Mouse (Mus musculus) R1 (cell line): ENCODE data around the gene Tob2.

Experiments
- DNase-seq: peaks from one replicate; pipeline ENCODE4 v3.0.0-alpha.2; 2018; ENCODE audit warnings: low read depth, low spot score

Gene Tob2

DNA sequence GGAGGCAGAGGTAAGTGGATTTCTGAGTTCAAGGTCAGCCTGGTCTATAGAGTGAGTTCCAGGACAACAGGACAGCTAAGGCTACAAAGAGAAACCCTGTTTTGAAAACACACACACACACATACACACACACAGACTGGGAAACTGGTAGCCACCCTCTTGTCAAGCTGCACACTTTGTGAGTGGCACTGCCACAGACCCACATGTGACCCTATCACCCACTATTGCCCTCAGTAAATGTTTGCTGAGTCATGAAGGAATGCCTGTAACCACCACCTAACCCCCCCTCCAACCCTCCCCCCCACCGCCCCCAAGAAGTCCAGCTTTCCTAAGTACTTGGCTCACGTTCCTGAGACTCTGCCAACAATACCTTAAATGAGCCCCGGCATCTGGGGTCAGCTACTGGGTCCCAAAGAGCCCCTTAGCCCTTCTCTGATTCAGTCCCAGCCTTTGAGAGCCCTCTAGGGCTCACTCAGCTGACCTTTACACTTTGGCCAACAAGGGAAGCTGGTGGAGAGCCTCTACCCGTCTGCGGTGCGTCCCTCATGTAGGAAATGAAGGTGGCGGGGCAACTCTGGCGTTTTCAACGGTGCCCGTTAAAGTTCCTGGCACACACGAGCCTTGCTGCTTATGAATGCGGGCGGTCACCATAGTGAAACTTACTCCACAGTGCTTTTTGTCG, 19.9 kb downstream of the Tob2 start:
- DNase-seq, result no peak

GRCm38 (mm10) chr15:81836966-81837920, 21.4 kb downstream of the Tob2 start:
- no peak for DNase-seq

DNA sequence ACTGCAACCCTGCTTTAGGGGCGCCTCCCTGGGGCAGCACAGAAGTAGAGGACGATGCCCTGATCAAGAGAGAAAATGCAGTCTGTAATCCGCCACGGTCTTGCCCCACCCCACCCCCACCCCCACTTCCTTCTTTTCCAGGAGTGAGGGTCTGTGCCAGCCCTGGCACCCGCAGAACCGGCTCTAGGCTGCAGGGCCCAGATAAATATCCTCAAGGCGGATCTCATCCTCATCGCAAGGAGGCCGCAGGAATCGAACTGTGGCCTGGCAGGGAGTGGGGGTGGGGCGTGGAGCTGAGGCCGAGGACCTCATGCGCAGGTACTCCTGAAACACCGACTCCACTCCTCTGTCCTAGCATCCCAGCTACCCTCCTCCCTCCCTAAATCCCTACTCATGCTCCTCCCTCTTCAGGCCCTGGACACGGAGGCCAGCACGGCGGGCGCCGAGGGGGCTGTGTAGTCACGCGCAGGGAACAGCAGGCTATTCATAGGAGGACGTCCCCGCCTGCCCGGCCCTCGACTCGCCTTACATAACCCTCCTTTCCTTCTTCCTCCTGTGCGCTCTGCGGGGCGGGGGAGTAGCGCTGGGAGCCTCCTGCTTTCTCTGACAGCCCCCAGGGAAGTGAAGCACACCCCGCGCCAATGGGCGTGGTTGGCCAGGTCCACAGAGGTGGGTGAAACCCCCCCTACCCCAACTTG, 22.3 kb downstream of the Tob2 start:
- peak; percentile 35 for DNase-seq

DNA sequence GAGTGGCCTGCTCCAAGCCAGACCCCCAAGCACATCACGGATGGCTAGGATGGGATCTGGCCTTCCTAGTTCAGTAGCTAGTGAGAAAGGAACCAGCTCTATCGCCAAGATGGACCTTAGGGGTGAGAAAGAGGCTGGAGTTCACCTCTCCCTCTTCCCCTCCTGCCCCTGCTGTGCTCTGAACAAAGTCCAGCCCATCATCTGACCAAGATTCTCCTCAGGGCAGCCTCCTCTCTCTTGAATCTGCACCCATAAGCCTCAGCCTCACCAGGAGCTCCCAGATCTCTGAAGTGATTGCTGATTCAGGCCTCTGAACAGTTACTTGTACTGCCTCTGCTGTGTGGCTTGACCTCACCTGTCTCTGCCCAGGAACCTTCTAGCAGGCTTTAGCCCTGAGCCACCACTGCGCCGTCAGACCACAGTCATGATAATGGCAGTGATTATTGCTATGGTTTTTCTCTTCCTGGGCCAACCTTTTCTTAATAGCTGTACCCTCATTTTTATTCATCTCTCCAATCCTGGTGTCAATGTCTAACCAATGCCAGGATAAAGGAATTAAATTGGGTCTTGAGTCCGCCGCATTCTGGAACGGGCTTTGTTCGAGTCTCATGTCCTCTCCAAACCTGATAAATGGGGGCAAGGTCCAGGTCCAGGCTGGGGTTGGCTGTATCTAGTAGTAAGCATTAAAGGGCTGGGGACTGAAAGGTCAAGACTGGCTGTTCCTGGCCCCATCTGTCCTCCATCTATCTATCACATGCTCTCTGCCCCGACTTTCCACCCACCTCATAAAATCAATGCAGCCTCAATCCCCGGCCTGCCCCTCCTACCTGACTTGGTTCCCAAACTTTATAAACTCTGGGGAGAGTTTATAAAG, 23.4 kb downstream of the Tob2 start:
- DNase-seq, result no peak

DNA sequence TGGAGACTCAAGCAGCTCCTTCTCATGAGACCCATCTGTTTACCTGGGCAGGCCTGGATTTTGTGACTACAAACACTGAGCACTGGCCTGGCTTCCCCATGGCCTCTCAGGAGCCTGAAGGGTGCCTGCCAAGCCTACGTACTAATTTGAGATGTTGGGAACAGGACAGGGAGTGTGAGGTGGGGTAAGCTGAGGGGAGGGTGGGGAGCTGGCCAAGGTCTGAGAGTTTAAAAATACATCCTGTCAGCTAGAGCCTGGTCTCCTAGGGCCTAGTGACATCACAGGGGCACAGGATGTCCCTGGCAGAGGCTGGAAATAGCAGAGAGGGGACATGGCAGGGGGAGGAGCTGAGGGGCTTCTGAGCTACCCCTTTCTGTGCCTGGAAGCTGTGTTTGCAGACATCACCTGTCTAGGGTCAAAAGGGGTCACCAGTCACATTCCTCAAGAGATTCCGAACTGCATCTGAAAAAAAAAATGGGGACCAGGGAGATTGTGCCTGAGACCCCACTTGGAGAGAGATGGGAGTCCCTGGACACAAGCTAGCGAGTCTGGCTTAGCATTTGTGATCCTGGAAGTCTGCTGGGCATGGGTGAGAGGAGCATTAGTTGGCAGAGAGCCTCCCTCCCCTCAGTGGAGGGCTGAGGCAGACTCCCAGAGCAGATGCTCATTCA, 24.3 kb downstream of the Tob2 start:
- no peak for DNase-seq

DNA sequence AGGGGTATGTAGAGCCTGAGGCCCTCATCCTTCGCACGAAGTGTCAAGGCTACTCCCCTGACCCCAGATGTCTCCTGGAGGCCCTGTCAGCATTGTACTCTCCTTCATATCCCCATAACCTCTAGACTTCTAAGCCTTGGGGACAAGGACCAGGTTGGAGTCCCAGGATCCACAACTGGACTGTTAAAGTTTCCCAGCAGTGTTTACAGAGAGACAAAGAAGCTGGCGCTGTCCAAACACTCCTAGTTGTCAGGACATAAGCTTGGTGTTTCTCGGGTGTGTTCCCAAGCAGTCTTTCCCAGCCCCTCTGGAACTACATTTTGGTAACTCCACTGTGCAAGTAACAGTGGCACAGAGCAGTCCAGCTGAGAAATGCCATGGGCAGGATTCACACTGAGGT, 25.1 kb downstream of the Tob2 start:
- DNase-seq, result no peak

- DNase-seq, result no peak
These were observed 26.4 kb downstream of the Tob2 start for GRCm38 (mm10) chr15:81832219-81832618.

GRCm38 (mm10) chr15:81831136-81831825, 27.3 kb downstream of the Tob2 start:
- peak; percentile 98 for DNase-seq

GRCm38 (mm10) chr15:81830530-81830929, 28.1 kb downstream of the Tob2 start:
- no peak for DNase-seq

DNA sequence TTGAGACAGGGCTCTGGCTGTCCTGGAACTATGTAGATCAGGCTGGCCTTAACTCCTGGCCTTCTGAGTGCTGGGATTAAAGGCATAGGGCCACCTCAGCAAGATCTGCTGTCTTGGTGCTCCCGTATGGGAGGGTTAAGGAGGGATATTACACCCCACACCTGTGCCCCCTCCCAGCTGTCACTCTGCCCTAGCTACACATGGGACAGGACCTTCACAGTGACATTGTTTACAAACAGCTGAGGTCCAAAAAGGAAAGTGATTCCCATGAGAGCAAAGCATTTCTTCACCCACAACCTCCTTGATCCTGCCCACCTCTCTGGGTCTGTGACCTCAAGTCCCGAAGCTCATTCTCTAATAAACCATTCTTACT, 29.4 kb downstream of the Tob2 start:
- no peak for DNase-seq

DNA sequence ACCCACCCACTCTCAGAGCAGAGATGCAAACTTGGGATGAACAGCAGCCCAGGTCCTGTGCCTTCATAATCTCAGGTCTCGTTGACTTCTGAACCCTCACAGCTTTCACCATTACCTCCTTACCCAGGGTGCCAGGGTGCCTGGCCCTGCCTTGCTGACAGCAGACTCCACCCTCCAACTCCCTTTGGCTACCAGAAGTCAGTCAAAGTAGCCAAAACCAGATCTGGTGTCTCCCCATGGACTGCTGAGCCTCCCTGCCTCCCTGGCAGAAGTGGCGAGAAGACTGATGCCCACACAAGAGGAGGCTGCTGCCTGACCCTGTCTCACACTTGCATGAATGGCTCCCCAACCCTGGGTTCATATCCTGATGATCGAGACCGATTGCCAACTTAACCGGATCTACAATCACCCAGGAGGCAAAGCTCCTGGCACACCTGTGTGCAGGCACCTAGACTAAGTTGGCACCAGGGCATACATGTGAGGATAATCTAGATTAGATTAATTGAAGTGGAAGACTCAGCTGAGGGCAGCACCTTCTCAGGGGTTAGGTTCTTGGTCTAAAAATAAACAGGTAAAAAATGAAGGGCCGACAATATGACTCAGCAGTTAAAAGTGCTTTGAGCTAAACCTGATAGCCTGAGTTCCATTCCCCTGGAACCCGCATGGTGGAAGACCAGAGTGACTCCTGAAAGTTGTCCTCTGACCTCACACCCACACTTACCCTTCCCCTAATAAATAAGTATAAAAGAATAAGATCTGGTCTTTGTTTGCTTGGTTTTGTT, 30.0 kb downstream of the Tob2 start:
- no peak for DNase-seq

GRCm38 (mm10) chr15:81824832-81825231, 33.8 kb downstream of the Tob2 start:
- no peak for DNase-seq

GRCm38 (mm10) chr15:81822631-81823030, 36.0 kb downstream of the Tob2 start:
- DNase-seq, result no peak

DNA sequence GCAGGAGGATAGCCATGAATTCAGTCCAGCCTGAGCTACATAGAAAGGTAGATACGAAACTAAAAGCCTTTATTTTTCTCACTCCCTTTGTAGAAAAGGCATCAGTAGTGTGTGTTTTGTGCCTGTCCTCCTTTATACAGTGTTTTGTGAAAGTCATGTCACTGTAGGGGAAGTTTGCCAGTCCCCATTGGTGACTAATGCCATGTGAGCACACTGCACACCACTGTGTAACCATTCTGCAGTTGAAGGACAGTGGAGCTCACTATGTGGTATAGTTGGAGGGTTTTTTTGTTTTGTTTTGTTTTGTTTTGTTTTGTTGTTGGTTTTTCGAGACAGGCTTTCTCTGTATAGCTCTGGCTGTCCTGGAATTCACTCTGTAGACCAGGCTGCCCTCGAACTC, 40.2 kb downstream of the Tob2 start:
- no peak for DNase-seq

DNA sequence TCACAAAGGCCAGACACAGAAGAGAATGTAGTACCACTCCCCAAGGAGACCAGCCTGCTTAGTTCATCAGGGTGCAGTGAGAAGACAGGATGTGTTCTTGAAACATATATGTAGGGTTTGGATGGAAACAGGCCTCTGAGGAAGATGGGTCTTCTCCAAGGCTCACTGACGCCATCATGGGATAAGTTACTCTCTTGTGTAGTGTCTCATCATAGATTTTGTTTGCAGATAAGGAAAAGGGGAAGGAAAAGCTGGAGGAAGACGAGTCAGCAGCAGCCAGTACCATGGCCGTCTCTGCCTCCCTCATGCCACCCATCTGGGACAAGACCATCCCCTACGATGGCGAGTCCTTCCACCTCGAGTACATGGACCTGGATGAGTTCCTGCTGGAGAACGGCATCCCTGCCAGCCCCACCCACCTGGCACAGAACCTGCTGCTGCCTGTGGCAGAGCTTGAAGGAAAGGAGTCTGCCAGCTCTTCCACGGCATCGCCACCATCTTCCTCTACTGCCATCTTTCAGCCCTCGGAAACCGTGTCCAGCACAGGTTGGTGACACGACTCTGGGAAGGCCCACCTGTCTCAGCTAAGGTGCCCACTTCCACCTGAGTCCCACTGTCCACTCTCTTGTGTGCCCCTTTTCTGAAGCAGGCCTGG, 43.8 kb downstream of the Tob2 start:
- no peak for DNase-seq

- DNase-seq, result no peak
These were observed 44.5 kb downstream of the Tob2 start for GRCm38 (mm10) chr15:81813986-81814705.

GRCm38 (mm10) chr15:81812696-81813631, 45.6 kb downstream of the Tob2 start:
- DNase-seq, result no peak
